7 mouse cellular contexts compared by ENCODE assay signal in the genomic region with DNA sequence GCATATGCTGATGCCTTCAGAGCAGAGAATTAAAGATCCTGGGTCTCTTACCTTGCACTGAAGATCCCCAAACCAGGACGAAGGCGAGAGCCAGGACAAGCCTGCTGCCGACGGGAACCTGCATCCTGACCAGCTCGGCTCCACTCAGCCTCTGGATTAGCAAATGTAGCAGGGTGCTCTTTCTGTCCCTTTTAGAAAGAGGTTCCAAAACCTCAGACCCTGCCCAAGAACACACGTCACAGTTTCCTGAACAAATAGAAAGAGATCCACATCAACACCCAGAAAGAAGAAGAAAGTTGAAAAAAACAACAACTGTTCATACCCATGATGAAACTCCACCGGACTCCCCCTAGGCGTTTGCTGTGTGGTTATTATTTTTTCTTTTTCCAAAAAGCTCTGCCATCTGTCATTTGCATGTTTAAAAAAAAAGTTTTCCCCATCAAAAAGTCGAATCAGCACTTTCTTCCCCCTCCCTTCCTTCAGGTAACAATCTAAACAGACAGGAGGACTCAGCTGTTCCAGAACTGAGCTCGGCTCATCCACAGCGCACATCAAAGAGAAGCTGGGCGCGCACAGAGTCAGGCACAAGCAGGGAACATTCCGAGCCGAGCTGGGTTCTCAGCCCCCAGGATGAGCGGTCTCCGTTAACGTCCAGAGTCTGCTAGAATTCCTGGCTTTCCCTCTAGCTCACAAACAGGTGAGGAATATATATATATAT. TPM values are rescaled to one million over a fixed set of nuclear protein-coding genes. Genes with fewer than 3 reads are reported as not detected.
DNase-seq lines count a peak whose midpoint lies in the region; ATAC-seq and TF ChIP-seq lines count a peak whose summit lies in the region.

No protein-coding gene starts in this region.

- peak overlapping the region; percentile 94 for H3K27ac ChIP-seq in MEL (ENCODE audit: control insufficient read depth, low read depth, low read length)
- peak overlapping the region; percentile 66 for H3K27ac ChIP-seq in liver, embryonic 14.5 days

- 2% methylated on average over 18 of the region's 18 CpGs for WGBS in liver, embryonic 14.5 days (ENCODE audit: insufficient replicate concordance)

- intact Hi-C loops in gastrocnemius, postnatal 14 days (cut with DNase I; ENCODE audit: low total_unique reads): no loop called here

- H3K4me1 ChIP-seq in MEL (ENCODE audit: control insufficient read depth in 1 of 2, insufficient read depth in 2 of 2, low read length in 2 of 2): peaks cover 15 to 49% of the 10 kb centered on the region in 2 experiments
- peaks cover 46 to 53% of the 10 kb centered on the region in 2 experiments for H3K4me1 ChIP-seq in liver, embryonic 14.5 days (replicated peaks; ENCODE audit: control insufficient read depth in 2 of 2, insufficient read depth in 2 of 2, low read length in 1 of 2)

- peak overlapping the region; percentile 59 to 74 for H3K4me3 ChIP-seq in MEL (ENCODE audit: control insufficient read depth in 1 of 2, insufficient read depth in 1 of 2, low read depth in 2 of 2, low read length in 2 of 2)
- H3K4me3 ChIP-seq in liver, embryonic 14.5 days (ENCODE audit: insufficient read depth in 1 of 2, low read depth in 2 of 2, low read length in 2 of 2): peak overlapping the region; percentile 44 to 54

- no peak for TF ChIP-seq CTCF in MEL (IDR thresholded peaks at IDR 0.05 in 2 of 3, conservative IDR thresholded peaks at IDR 0.05 in 1 of 3; ENCODE audit: control insufficient read depth in 1 of 3, insufficient read depth in 1 of 3, low read depth in 2 of 3, low read length in 3 of 3, poor library complexity in 1 of 3, severe bottlenecking in 1 of 3)
- TF ChIP-seq CTCF in brain, embryonic 14.5 days (IDR thresholded peaks at IDR 0.05; ENCODE audit: borderline replicate concordance, extremely low read depth, insufficient read depth, insufficient read length): no peak
- no peak for TF ChIP-seq CTCF in liver, embryonic 14.5 days (IDR thresholded peaks at IDR 0.05; ENCODE audit: low read depth)

- TF ChIP-seq POLR2A in MEL (IDR thresholded peaks at IDR 0.05; ENCODE audit: control insufficient read depth in 1 of 2, insufficient read depth in 1 of 2, low read depth in 1 of 2, low read length in 2 of 2, poor library complexity in 1 of 2): peak; percentile 68 to 94; a peak in 3 of 4 replicates
- TF ChIP-seq POLR2A in brain, embryonic 14.5 days (IDR thresholded peaks at IDR 0.05; ENCODE audit: borderline replicate concordance, extremely low read depth, insufficient read depth, insufficient read length, poor library complexity, severe bottlenecking): no peak

- no peaks in the 10 kb centered on the region for H3K9me3 ChIP-seq in MEL (replicated peaks; ENCODE audit: insufficient read depth, low read length)
- H3K9me3 ChIP-seq in liver, embryonic 14.5 days (ENCODE audit: control insufficient read depth, low read length): no peaks in the 10 kb centered on the region

- no peaks in the 10 kb centered on the region for H3K27me3 ChIP-seq in MEL (ENCODE audit: control insufficient read depth in 1 of 2, insufficient read depth in 2 of 2, low read length in 2 of 2)
- H3K27me3 ChIP-seq in liver, embryonic 14.5 days (ENCODE audit: control insufficient read depth, insufficient read depth, low read length): no peaks in the 10 kb centered on the region

- H3K36me3 ChIP-seq in MEL (ENCODE audit: control insufficient read depth in 1 of 2, insufficient read depth in 2 of 2, low read length in 2 of 2): peaks cover 0 to 48% of the 10 kb centered on the region in 2 experiments; a peak in 2 of 4 replicates
- H3K36me3 ChIP-seq in liver, embryonic 14.5 days (replicated peaks; ENCODE audit: control insufficient read depth, insufficient read depth, low read depth): no peaks in the 10 kb centered on the region

- ATAC-seq in inflammation-experienced regulatory T-cells, adult 6 months: peak; percentile 63
- peak; percentile 44; the same call in 1 of the 2 replicates for ATAC-seq in liver, embryonic 14.5 days (ENCODE audit: insufficient read depth)

- H3K4me2 ChIP-seq in liver, embryonic 14.5 days (ENCODE audit: low read depth): peak overlapping the region; percentile 81

- TF ChIP-seq EP300 in MEL (IDR thresholded peaks at IDR 0.05; ENCODE audit: low read depth in 1 of 2, low read length in 2 of 2): peak in 1 of 2 experiments; percentile 7; a peak in 2 of 4 replicates
- no peak for TF ChIP-seq EP300 in liver, embryonic 14.5 days (IDR thresholded peaks at IDR 0.05; ENCODE audit: low read depth)

- peak; percentile 94 for DNase-seq in MEL (ENCODE audit: low read depth, low spot score)
- DNase-seq in brain, embryonic 14.5 days (ENCODE audit: low read depth): peak; percentile 14
- DNase-seq in gastrocnemius, postnatal 14 days: peak; percentile 61
- no peak for DNase-seq in liver, embryonic 14.5 days (ENCODE audit: low read depth in 3 of 3, low spot score in 3 of 3)
- peak; percentile 92 for DNase-seq in naive thymus-derived CD4-positive, alpha-beta T cell, adult 2 months (ENCODE audit: low read depth)
- DNase-seq in thymus, postnatal 36 days: peak; percentile 59

- no peak for TF ChIP-seq RAD21 in MEL (IDR thresholded peaks at IDR 0.05; ENCODE audit: low read depth, low read length)

- H3K79me2 ChIP-seq in MEL (ENCODE audit: control insufficient read depth, insufficient read depth, low read length, poor library complexity): peaks cover 32% of the 10 kb centered on the region

- peak overlapping the region; percentile 63 for H3K9ac ChIP-seq in MEL (ENCODE audit: control insufficient read depth, low read depth, low read length, poor library complexity, severe bottlenecking)
- peak overlapping the region; percentile 73 for H3K9ac ChIP-seq in liver, embryonic 14.5 days (replicated peaks)

TF ChIP-seq in MEL, 35 proteins besides CTCF, POLR2A, EP300 and RAD21 (continues in another document):
- TF ChIP-seq TBP (IDR thresholded peaks at IDR 0.05; ENCODE audit: low read depth, low read length) (peak; percentile 96), BHLHE40 (IDR thresholded peaks at IDR 0.05; ENCODE audit: borderline replicate concordance, low read depth, low read length) (no peak), GATA1 (IDR thresholded peaks at IDR 0.05; ENCODE audit: low read depth, low read length) (peak; percentile 36; the same call in 1 of the 2 replicates), POLR2AphosphoS5 (IDR thresholded peaks at IDR 0.05; ENCODE audit: borderline replicate concordance, low read depth, low read length) (peak; percentile 90; the same call in 1 of the 2 replicates), SIN3A (IDR thresholded peaks at IDR 0.05; ENCODE audit: low read length) (peak; percentile 94), TAL1 (IDR thresholded peaks at IDR 0.05; ENCODE audit: low read length) (no peak), ZMIZ1 (IDR thresholded peaks at IDR 0.05; ENCODE audit: low read depth, low read length) (peak; percentile 96), HCFC1 (IDR thresholded peaks at IDR 0.05; ENCODE audit: low read depth, low read length) (peak; percentile 72), UBTF (IDR thresholded peaks at IDR 0.05; ENCODE audit: borderline replicate concordance, insufficient read depth, low read depth, low read length) (0 out of 2 replicates have a peak, but pooled peaks have one; percentile 69), CHD1 (IDR thresholded peaks at IDR 0.05; ENCODE audit: low read depth, low read length) (peak; percentile 68), RCOR1 (IDR thresholded peaks at IDR 0.05; ENCODE audit: low read depth, low read length) (no peak), MAX (IDR thresholded peaks at IDR 0.05; ENCODE audit: low read length) (no peak)

RNA-seq across cellular contexts. Expression of a gene that starts 19.5 kb away (rescaled TPM):
- 217 and 236 TPM in 2 replicates for total RNA-seq in MEL (2012; rRNA removed)
- 100 to 1,000 TPM in 1 of 2 experiments, not detected in 1; 164 TPM for polyA plus RNA-seq in MEL (2012; ENCODE audit: insufficient read depth in 1 of 2, insufficient read length in 2 of 2, low read depth in 1 of 2, low replicate concordance in 2 of 2, missing spikeins in 1 of 2)
- polyA plus RNA-seq in brain, embryonic 14.5 days (2012; rRNA removed): 3.1 and 3.6 TPM in 2 replicates
- 10 to 100 TPM; 11.8 to 14.0 TPM for total RNA-seq in gastrocnemius, postnatal 14 days (2021)
- 1,000 to 10,000 TPM; 1,485 to 2,247 (median 1,910) TPM for polyA plus RNA-seq in inflammation-experienced regulatory T-cells, adult 6 months (2017; shearing (Covaris generic))
- 23.3 and 23.7 TPM in 2 replicates for polyA plus RNA-seq in liver, embryonic 14.5 days (2012; rRNA removed)
- 73.2 and 82.6 TPM in 2 replicates for polyA plus RNA-seq in liver, embryonic 14.5 days (2014; fragmentation: Nextera tagmentation; extraction: Ambion mirVana)

RNA-seq across cellular contexts. Expression of a gene that starts 21.1 kb away (rescaled TPM):
- total RNA-seq in MEL (2012; rRNA removed): 34.2 and 43.6 TPM in 2 replicates
- polyA plus RNA-seq in MEL (2012; ENCODE audit: insufficient read depth in 1 of 2, insufficient read length in 2 of 2, low read depth in 1 of 2, low replicate concordance in 2 of 2, missing spikeins in 1 of 2): 10 to 100 TPM in 1 of 2 experiments, not detected in 1; 64.1 TPM
- 24.6 and 28.0 TPM in 2 replicates for polyA plus RNA-seq in brain, embryonic 14.5 days (2012; rRNA removed)
- total RNA-seq in gastrocnemius, postnatal 14 days (2021): 10 to 100 TPM; 26.3 to 26.6 TPM
- 10 to 100 TPM; 62.7 to 69.9 (median 69.4) TPM for polyA plus RNA-seq in inflammation-experienced regulatory T-cells, adult 6 months (2017; shearing (Covaris generic))
- polyA plus RNA-seq in liver, embryonic 14.5 days (2012; rRNA removed): 9.1 and 14.7 TPM in 2 replicates
- 40.6 and 42.8 TPM in 2 replicates for polyA plus RNA-seq in liver, embryonic 14.5 days (2014; fragmentation: Nextera tagmentation; extraction: Ambion mirVana)

RNA-seq across cellular contexts. Expression of a gene that starts 58.2 kb away (rescaled TPM):
- 42.3 and 51.8 TPM in 2 replicates for total RNA-seq in MEL (2012; rRNA removed)
- polyA plus RNA-seq in MEL (2012; ENCODE audit: insufficient read depth in 1 of 2, insufficient read length in 2 of 2, low read depth in 1 of 2, low replicate concordance in 2 of 2, missing spikeins in 1 of 2): 10 to 100 TPM in 1 of 2 experiments, not detected in 1; 72.0 TPM
- polyA plus RNA-seq in brain, embryonic 14.5 days (2012; rRNA removed): 28.3 and 29.9 TPM in 2 replicates
- total RNA-seq in gastrocnemius, postnatal 14 days (2021): 10 to 100 TPM; 16.3 to 17.6 TPM
- polyA plus RNA-seq in inflammation-experienced regulatory T-cells, adult 6 months (2017; shearing (Covaris generic)): 10 to 100 TPM in 2 of 3 experiments, 1 to 10 TPM in 1; 5.9 to 15.5 (median 10.5) TPM
- polyA plus RNA-seq in liver, embryonic 14.5 days (2012; rRNA removed): 12.6 and 16.4 TPM in 2 replicates
- polyA plus RNA-seq in liver, embryonic 14.5 days (2014; fragmentation: Nextera tagmentation; extraction: Ambion mirVana): 13.5 and 14.4 TPM in 2 replicates

RNA-seq across cellular contexts. Expression of a gene that starts 58.5 kb away (rescaled TPM):
- 0.36 and 0.58 TPM in 2 replicates for total RNA-seq in MEL (2012; rRNA removed)
- polyA plus RNA-seq in MEL (2012; ENCODE audit: insufficient read depth in 1 of 2, insufficient read length in 2 of 2, low read depth in 1 of 2, low replicate concordance in 2 of 2, missing spikeins in 1 of 2): under 1 TPM in 1 of 2 experiments, not detected in 1; 0.33 TPM
- polyA plus RNA-seq in brain, embryonic 14.5 days (2012; rRNA removed): 0.95 and 0.97 TPM in 2 replicates
- under 1 TPM; 0.16 to 0.23 TPM for total RNA-seq in gastrocnemius, postnatal 14 days (2021)
- polyA plus RNA-seq in inflammation-experienced regulatory T-cells, adult 6 months (2017; shearing (Covaris generic)): not detected
- 0.11 TPM in 2 replicates for polyA plus RNA-seq in liver, embryonic 14.5 days (2012; rRNA removed)
- polyA plus RNA-seq in liver, embryonic 14.5 days (2014; fragmentation: Nextera tagmentation; extraction: Ambion mirVana): 0.25 TPM in 1 of 2 replicates, not detected in the other

Comparison
In these comparisons a context has a peak if more than half of its experiments do, and no peak if none do; other contexts are left out.
1. DNase-seq: peak in MEL (single experiment), brain, embryonic 14.5 days (single experiment), gastrocnemius, postnatal 14 days (single experiment), naive thymus-derived CD4-positive, alpha-beta T cell, adult 2 months (single experiment) and thymus, postnatal 36 days (2 of 2); none in liver, embryonic 14.5 days (0 of 3).
2. RNA of a gene that starts 19.5 kb away (polyA plus RNA-seq): 1,485 to 2,247 TPM in inflammation-experienced regulatory T-cells, adult 6 months; 164 TPM in MEL, 23.3 to 82.6 TPM in liver, embryonic 14.5 days and 3.1 to 3.6 TPM in brain, embryonic 14.5 days; every median in the first group is over 4 times any median in the second.